Mouse (Mus musculus) heart, embryonic 16.5 days (tissue): ENCODE data around the gene Krt25. TPM values are rescaled to one million over a fixed set of nuclear protein-coding genes. Genes with fewer than 3 reads are reported as not detected.

ENCODE experiments used
- ATAC-seq: fragments of 200-750 bp; cut with Nextera tagmentation; replicated peaks from 2 replicates; pipeline ENCODE4 v1.8.0; 2017; ENCODE audit warnings: moderate number of reproducible peaks; ENCODE audit not compliant: insufficient read depth, low FRiP score; ENCODE audit errors: extremely low read depth
- H3K27ac ChIP-seq: fragments of 300-500 bp; sonication (generic); 2 replicates; pipeline ENCODE4 v1.5.1; 2014; ENCODE audit warnings: mild to moderate bottlenecking, low read length, control low read depth, moderate library complexity
- H3K27me3 ChIP-seq: fragments of 300-500 bp; sonication (generic); 2 replicates; pipeline ENCODE4 v1.6.1; 2014; ENCODE audit warnings: low read length, mixed read lengths; ENCODE audit not compliant: control insufficient read depth, insufficient read depth
- H3K36me3 ChIP-seq: fragments of 300-500 bp; sonication (generic); 2 replicates; pipeline ENCODE4 v1.6.1; 2014; ENCODE audit not compliant: control insufficient read depth, insufficient read depth
- H3K4me1 ChIP-seq: fragments of 300-500 bp; sonication (generic); 2 replicates; pipeline ENCODE4 v1.6.1; 2014; ENCODE audit warnings: low read length, mixed read lengths; ENCODE audit not compliant: control insufficient read depth, insufficient read depth
- H3K4me2 ChIP-seq: fragments of 300-500 bp; sonication (generic); 2 replicates; pipeline ENCODE4 v1.6.1; 2014; ENCODE audit warnings: low read depth, mild to moderate bottlenecking, control low read depth, low read length
- H3K4me3 ChIP-seq: fragments of 300-500 bp; sonication (generic); 2 replicates; pipeline ENCODE4 v1.5.1; 2014; ENCODE audit warnings: mild to moderate bottlenecking, control low read depth, low read length
- H3K9ac ChIP-seq: fragments of 300-500 bp; sonication (generic); 2 replicates; pipeline ENCODE4 v1.6.1; 2014; ENCODE audit warnings: low read length, control low read depth
- H3K9me3 ChIP-seq: fragments of 300-500 bp; sonication (generic); replicated peaks from 2 replicates; pipeline ENCODE4 v1.6.1; 2016; ENCODE audit warnings: low read length; ENCODE audit not compliant: control insufficient read depth
- WGBS: fragments of 180-500 bp; shearing (Covaris S2); extraction: QIAGEN DNeasy Blood & Tissue Kit; methylation state at CpG from one replicate; pipeline ENCODE4 v1.1.7; 2014; 5-methylcytosine and 5-hydroxymethylcytosine counted together
- polyA plus RNA-seq: library from polyadenylated mRNA; unstranded; fragments of >200 nt; fragmentation: Nextera tagmentation; extraction: Ambion mirVana; gene quantifications from 2 replicates; pipeline ENCODE4 v1.2.1, GENCODE M21; 2015

Gene Krt25
- polyA plus RNA-seq, 1 experiment from 2014 or later: 0.07 TPM

GRCm38 (mm10) chr11:99292846-99293245 lies 29.9 kb downstream of the Krt25 start:
- Histone ChIP-seq H3K9ac (no peak overlapping the region), H3K36me3 (no peaks in the 10 kb centered on the region), H3K4me1 (no peaks in the 10 kb centered on the region), H3K27me3 (no peaks in the 10 kb centered on the region), H3K9me3 (no peaks in the 10 kb centered on the region), H3K27ac (no peak overlapping the region), H3K4me3 (no peak overlapping the region), H3K4me2 (no peak overlapping the region)
- no peak for ATAC-seq
- 50% methylated on average over 5 of the region's 5 CpGs for WGBS

DNA sequence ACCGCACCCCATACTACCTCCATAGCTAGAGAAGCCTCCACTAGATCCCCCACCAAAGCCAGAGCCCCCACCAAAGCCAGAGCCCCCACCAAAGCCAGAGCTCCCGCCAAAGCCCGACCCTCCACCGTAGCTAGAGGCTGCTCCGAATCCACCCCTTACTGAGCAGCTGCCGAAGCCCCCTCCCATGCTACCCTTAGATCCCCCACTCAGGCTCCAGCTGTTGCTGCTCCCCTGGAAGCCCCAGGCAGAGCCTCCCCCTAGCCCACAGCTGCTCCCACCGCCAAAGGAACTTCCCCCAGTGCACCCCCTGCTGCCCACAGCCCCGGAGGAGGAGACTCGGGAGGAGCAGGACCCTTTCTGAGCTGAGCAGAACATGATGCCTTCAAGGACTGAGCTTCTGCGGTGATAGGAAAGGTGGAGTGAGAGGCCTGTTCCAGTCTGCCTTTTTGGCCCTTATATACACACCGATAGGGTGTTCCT lies 37.9 kb downstream of the Krt25 start, which contains the start of gene Krt24:
Gene Krt24, minus strand, starts transcription at position 430 of the 480 bp plus-strand sequence.
- WGBS: 35% methylated on average over 11 of the region's 11 CpGs
- ATAC-seq: no peak
- no peaks in the 10 kb centered on the region for H3K27me3 ChIP-seq
- H3K4me1 ChIP-seq: no peaks in the 10 kb centered on the region
- no peak within 1 kb of the TSS for H3K4me2 ChIP-seq
- no peak within 1 kb of the TSS for H3K27ac ChIP-seq
- no peaks in the 10 kb centered on the region for H3K9me3 ChIP-seq
- H3K36me3 ChIP-seq: no peaks in the 10 kb centered on the region
- H3K9ac ChIP-seq: no peak within 1 kb of the TSS
- H3K4me3 ChIP-seq: no peak within 1 kb of the TSS

DNA sequence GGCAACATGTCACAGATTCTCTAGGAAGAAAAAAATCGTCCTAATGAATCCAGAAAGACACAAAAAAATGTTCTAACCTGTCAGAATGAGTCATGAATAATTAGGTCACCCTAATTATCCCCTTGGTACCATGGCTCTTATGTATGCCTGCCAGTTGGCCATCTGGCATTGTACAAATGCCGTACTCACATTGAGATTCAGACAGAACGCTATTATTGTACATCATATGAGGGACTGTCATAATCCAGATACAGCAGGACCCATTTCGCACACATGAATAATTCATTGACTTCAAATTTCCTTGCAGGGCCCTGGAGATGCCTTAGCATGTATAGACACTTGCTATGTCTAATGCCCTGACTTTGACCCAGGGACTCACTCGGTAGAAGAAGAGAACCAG lies 38.7 kb downstream of the Krt25 start:
- Histone ChIP-seq H3K4me2 (no peak overlapping the region), H3K9me3 (no peaks in the 10 kb centered on the region), H3K4me3 (no peak overlapping the region), H3K36me3 (no peaks in the 10 kb centered on the region), H3K27me3 (no peaks in the 10 kb centered on the region), H3K27ac (no peak overlapping the region), H3K4me1 (no peaks in the 10 kb centered on the region), H3K9ac (no peak overlapping the region)
- 79% methylated on average over 5 of the region's 5 CpGs for WGBS
- ATAC-seq: no peak

GRCm38 (mm10) chr11:99283334-99283733 lies 39.4 kb downstream of the Krt25 start:
- Histone ChIP-seq H3K9ac (no peak overlapping the region), H3K4me1 (no peaks in the 10 kb centered on the region), H3K27me3 (no peaks in the 10 kb centered on the region), H3K4me3 (no peak overlapping the region), H3K4me2 (no peak overlapping the region), H3K36me3 (no peaks in the 10 kb centered on the region), H3K9me3 (no peaks in the 10 kb centered on the region), H3K27ac (no peak overlapping the region)
- 42% methylated on average over 4 of the region's 4 CpGs for WGBS
- no peak for ATAC-seq

- Histone ChIP-seq H3K9ac (no peak overlapping the region), H3K27me3 (no peaks in the 10 kb centered on the region), H3K4me2 (no peak overlapping the region), H3K36me3 (no peaks in the 10 kb centered on the region), H3K4me3 (no peak overlapping the region), H3K27ac (no peak overlapping the region), H3K4me1 (no peaks in the 10 kb centered on the region), H3K9me3 (no peaks in the 10 kb centered on the region)
- ATAC-seq: no peak
- 36% methylated on average over 9 of the region's 9 CpGs for WGBS
Measured at GRCm38 (mm10) chr11:99281116-99281515, 41.6 kb downstream of the Krt25 start.

- Histone ChIP-seq H3K4me1 (no peaks in the 10 kb centered on the region), H3K4me2 (no peak overlapping the region), H3K9ac (no peak overlapping the region), H3K36me3 (no peaks in the 10 kb centered on the region), H3K27ac (no peak overlapping the region), H3K9me3 (no peaks in the 10 kb centered on the region), H3K27me3 (no peaks in the 10 kb centered on the region), H3K4me3 (no peak overlapping the region)
- WGBS: 64% methylated on average over 5 of the region's 5 CpGs
- ATAC-seq: no peak
Measured at GRCm38 (mm10) chr11:99279986-99280385, 42.8 kb downstream of the Krt25 start.

DNA sequence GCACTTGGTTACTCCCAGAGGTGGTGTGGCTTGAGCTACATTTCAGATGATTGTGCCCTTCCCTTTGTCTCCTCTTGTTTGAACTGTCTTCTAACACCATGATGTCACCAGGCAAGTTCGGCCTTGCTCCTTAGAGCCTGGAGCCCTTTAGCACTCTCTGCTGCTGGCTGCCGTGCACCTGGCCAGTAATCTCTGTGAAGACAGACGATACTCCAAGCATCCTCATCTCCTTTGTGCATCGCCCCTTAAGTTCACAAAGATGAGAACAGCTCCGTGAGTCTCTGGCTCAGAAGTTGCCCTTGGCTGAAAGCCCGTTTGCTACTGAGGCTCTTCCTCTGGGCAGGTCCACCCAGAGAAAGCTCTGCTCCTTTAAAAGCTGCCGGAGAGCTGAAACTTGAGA lies 46.0 kb downstream of the Krt25 start:
- no peak for ATAC-seq
- WGBS: 49% methylated on average over 7 of the region's 7 CpGs
- Histone ChIP-seq H3K9me3 (no peaks in the 10 kb centered on the region), H3K4me1 (no peaks in the 10 kb centered on the region), H3K4me3 (no peak overlapping the region), H3K27ac (no peak overlapping the region), H3K4me2 (no peak overlapping the region), H3K27me3 (no peaks in the 10 kb centered on the region), H3K9ac (no peak overlapping the region), H3K36me3 (no peaks in the 10 kb centered on the region)

GRCm38 (mm10) chr11:99275624-99276023 lies 47.1 kb downstream of the Krt25 start:
- Histone ChIP-seq H3K9ac (no peak overlapping the region), H3K27ac (no peak overlapping the region), H3K4me2 (no peak overlapping the region), H3K4me3 (no peak overlapping the region), H3K9me3 (no peaks in the 10 kb centered on the region), H3K27me3 (no peaks in the 10 kb centered on the region), H3K4me1 (no peaks in the 10 kb centered on the region), H3K36me3 (no peaks in the 10 kb centered on the region)
- WGBS: 57% methylated on average over 6 of the region's 6 CpGs
- no peak for ATAC-seq

- no peak overlapping the region for H3K4me3 ChIP-seq
- H3K4me2 ChIP-seq: no peak overlapping the region
- no peak overlapping the region for H3K27ac ChIP-seq
- no peaks in the 10 kb centered on the region for H3K27me3 ChIP-seq
- H3K9ac ChIP-seq: no peak overlapping the region
- no peaks in the 10 kb centered on the region for H3K9me3 ChIP-seq
- H3K4me1 ChIP-seq: no peaks in the 10 kb centered on the region
- WGBS: 83% methylated on average over 4 of the region's 4 CpGs
- no peak for ATAC-seq
- no peaks in the 10 kb centered on the region for H3K36me3 ChIP-seq
Measured at GRCm38 (mm10) chr11:99272721-99273120, 50.0 kb downstream of the Krt25 start.

DNA sequence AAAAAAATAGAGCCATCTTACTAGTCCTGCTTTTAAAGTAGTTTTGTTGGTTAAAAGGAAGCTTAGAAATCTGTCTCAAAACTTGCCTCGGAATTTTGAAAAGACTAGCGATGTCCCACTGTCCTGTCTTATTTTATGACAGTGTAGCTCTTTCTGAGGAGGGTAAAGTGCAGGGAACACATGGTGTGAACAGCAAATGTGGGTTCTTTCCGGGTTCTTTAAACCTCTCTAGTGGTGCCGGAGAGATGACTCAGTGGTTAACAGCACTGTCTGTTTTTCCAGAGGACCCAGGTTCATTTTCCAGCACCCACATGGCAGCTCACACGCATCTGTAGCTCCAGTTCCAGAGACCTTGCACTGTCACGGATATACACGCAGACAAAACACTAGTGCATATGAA lies 53.6 kb downstream of the Krt25 start:
- Histone ChIP-seq H3K36me3 (no peaks in the 10 kb centered on the region), H3K4me2 (no peak overlapping the region), H3K9me3 (no peaks in the 10 kb centered on the region), H3K27ac (no peak overlapping the region), H3K9ac (no peak overlapping the region), H3K27me3 (no peaks in the 10 kb centered on the region), H3K4me1 (no peaks in the 10 kb centered on the region), H3K4me3 (no peak overlapping the region)
- no peak for ATAC-seq
- 68% methylated on average over 7 of the region's 7 CpGs for WGBS
